Mouse (Mus musculus) thymus, adult 2 months (tissue): Measurements from ENCODE around the gene Slc35f2. TPM values are rescaled to one million over a fixed set of nuclear protein-coding genes. Genes with fewer than 3 reads are reported as not detected.

ENCODE experiments used
- DNase-seq: peaks from one replicate; pipeline ENCODE4 v3.0.0; 2021
- H3K27ac ChIP-seq: fragments of 200-500 bp; 2 replicates; pipeline ENCODE4 v1.5.1; 2012; ENCODE audit warnings: low read length, control low read depth; ENCODE audit not compliant: control insufficient read depth, insufficient read depth
- H3K27me3 ChIP-seq: fragments of 200-500 bp; 2 replicates; pipeline ENCODE4 v1.6.1; 2012; ENCODE audit warnings: mild to moderate bottlenecking, low read length, moderate library complexity, mixed read lengths; ENCODE audit not compliant: control insufficient read depth, insufficient read depth
- H3K36me3 ChIP-seq: fragments of 200-500 bp; 2 replicates; pipeline ENCODE4 v1.6.1; 2012; ENCODE audit warnings: mild to moderate bottlenecking, low read length, moderate library complexity; ENCODE audit not compliant: control insufficient read depth, insufficient read depth
- H3K4me1 ChIP-seq: fragments of 200-500 bp; replicated peaks from 2 replicates; pipeline ENCODE4 v1.6.1; 2012; ENCODE audit warnings: low read length; ENCODE audit not compliant: control insufficient read depth, insufficient read depth
- H3K4me3 ChIP-seq: fragments of 200-500 bp; 2 replicates; pipeline ENCODE4 v1.5.1; 2012; ENCODE audit warnings: mild to moderate bottlenecking, low read length, control low read depth, moderate library complexity; ENCODE audit not compliant: control insufficient read depth, insufficient read depth
- CTCF ChIP-seq: fragments of 200-500 bp; IDR thresholded peaks from 2 replicates; pipeline ENCODE4 v1.5.1; 2012; ENCODE audit warnings: mild to moderate bottlenecking, control low read depth, low read length, moderate library complexity, borderline replicate concordance; ENCODE audit not compliant: control insufficient read depth, poor library complexity, insufficient read depth; ENCODE audit errors: extremely low read depth
- POLR2A ChIP-seq: fragments of 200-500 bp; IDR thresholded peaks from 2 replicates; pipeline ENCODE4 v1.6.1; 2012; ENCODE audit warnings: mild to moderate bottlenecking, low read length, control low read depth, moderate library complexity; ENCODE audit not compliant: control insufficient read depth, poor library complexity, insufficient read depth; ENCODE audit errors: extremely low read depth
- WGBS: fragments of 180-500 bp; shearing (Covaris S2); methylation state at CpG from one replicate; pipeline ENCODE4 v1.1.7; 2018; 5-methylcytosine and 5-hydroxymethylcytosine counted together
- polyA plus RNA-seq: library from polyadenylated mRNA; depleted of rRNA; stranded (reverse); fragments of >200 nt; gene quantifications from 2 replicates; pipeline ENCODE4 v1.2.3, GENCODE M21; 2012; rRNA removed

Slc35f2 gene
- polyA plus RNA-seq, 1 experiment: 6.9 TPM

- Histone ChIP-seq H3K4me3 (no peak overlapping the region), H3K27ac (no peak overlapping the region), H3K36me3 (no peaks in the 10 kb centered on the region), H3K4me1 (no peaks in the 10 kb centered on the region), H3K27me3 (no peaks in the 10 kb centered on the region)
- DNase-seq: no peak
- TF ChIP-seq POLR2A (no peak), CTCF (no peak)
- 91% methylated on average over 8 of the region's 8 CpGs for whole genome bisulfite sequencing
Measured at GRCm38 (mm10) chr9:53838816-53839215, 67.5 kb downstream of the Slc35f2 start.

GRCm38 (mm10) chr9:53848548-53848947, 77.2 kb downstream of the Slc35f2 start:
- TF ChIP-seq CTCF (no peak), POLR2A (no peak)

DNA sequence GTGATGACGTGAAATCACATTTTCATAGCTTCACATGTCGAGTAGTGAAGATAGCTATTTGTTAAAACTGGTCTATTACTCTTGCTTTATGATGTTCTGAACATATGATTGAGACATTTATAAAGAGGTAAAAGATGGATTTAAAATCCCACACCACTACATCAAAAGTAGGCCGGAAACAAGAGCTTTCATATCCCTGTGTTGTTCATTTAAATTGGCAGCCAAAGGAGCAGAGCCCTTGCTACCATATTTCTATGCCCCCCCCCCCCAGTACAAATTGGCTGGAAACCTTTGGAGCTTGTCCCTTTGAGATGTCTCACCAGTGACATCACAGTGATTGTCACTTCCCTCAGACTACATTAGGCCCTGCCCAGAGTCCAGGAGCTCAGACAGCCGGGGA, 78.5 kb downstream of the Slc35f2 start, which contains the start of gene Sln:
Gene Sln, plus strand, starts transcription at position 301 of the 400 bp plus-strand sequence.
- 94% methylated on average over 4 of the region's 4 CpGs for WGBS
- no peaks in the 10 kb centered on the region for H3K36me3 ChIP-seq
- H3K4me3 ChIP-seq: no peak within 1 kb of the TSS
- DNase-seq: no peak
- H3K4me1 ChIP-seq: no peaks in the 10 kb centered on the region
- no peaks in the 10 kb centered on the region for H3K27me3 ChIP-seq
- H3K27ac ChIP-seq: no peak within 1 kb of the TSS
- TF ChIP-seq POLR2A (no peak), CTCF (no peak)

More at GRCm38 (mm10) chr9:53848548-53848947, 77.2 kb downstream of the Slc35f2 start:
- Histone ChIP-seq H3K36me3 (no peaks in the 10 kb centered on the region), H3K27me3 (no peaks in the 10 kb centered on the region), H3K4me3 (no peak overlapping the region), H3K27ac (no peak overlapping the region), H3K4me1 (no peaks in the 10 kb centered on the region)
- DNase-seq: no peak
- 88% methylated on average over 8 of the region's 8 CpGs for WGBS

DNA sequence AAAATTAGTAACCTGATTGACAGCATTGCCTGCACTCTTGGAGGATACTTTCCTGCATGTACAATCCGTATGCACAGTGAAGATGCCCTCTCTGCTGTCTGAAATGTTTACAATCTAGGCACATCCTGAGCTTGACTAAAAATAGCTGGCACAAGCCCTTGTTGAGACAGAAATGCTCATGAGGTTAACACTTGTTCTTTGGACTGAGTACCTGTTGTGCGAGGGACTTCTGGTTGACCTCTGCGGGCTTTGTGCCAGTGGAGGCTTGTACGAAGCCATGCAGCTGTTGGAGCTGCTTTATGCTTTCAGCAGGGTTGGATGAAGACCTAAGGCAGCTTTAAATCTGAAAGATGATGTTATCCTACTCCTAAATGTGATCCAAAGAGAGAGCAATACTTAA, 80.8 kb downstream of the Slc35f2 start:
- 90% methylated on average over 4 of the region's 4 CpGs for WGBS

GRCm38 (mm10) chr9:53853672-53854071, 82.3 kb downstream of the Slc35f2 start:
- no peak for DNase-seq
- H3K4me1 ChIP-seq: no peaks in the 10 kb centered on the region
- WGBS: 74% methylated on average over 1 of the region's 1 CpGs
- H3K36me3 ChIP-seq: no peaks in the 10 kb centered on the region
- no peak overlapping the region for H3K4me3 ChIP-seq
- no peak for TF ChIP-seq POLR2A
- TF ChIP-seq CTCF: no peak
- no peaks in the 10 kb centered on the region for H3K27me3 ChIP-seq
- H3K27ac ChIP-seq: no peak overlapping the region

More for the DNA sequence above, 80.8 kb downstream of the Slc35f2 start:
- no peak for TF ChIP-seq POLR2A
- TF ChIP-seq CTCF: no peak
- no peak overlapping the region for H3K4me3 ChIP-seq
- H3K36me3 ChIP-seq: no peaks in the 10 kb centered on the region
- DNase-seq: no peak
- no peaks in the 10 kb centered on the region for H3K4me1 ChIP-seq
- H3K27ac ChIP-seq: no peak overlapping the region
- no peaks in the 10 kb centered on the region for H3K27me3 ChIP-seq

GRCm38 (mm10) chr9:53854525-53854924, 83.2 kb downstream of the Slc35f2 start:
- Histone ChIP-seq H3K4me3 (no peak overlapping the region), H3K27ac (no peak overlapping the region), H3K27me3 (no peaks in the 10 kb centered on the region), H3K36me3 (no peaks in the 10 kb centered on the region), H3K4me1 (no peaks in the 10 kb centered on the region)
- TF ChIP-seq CTCF (no peak), POLR2A (no peak)
- DNase-seq: no peak
- WGBS: 71% methylated on average over 1 of the region's 1 CpGs

DNA sequence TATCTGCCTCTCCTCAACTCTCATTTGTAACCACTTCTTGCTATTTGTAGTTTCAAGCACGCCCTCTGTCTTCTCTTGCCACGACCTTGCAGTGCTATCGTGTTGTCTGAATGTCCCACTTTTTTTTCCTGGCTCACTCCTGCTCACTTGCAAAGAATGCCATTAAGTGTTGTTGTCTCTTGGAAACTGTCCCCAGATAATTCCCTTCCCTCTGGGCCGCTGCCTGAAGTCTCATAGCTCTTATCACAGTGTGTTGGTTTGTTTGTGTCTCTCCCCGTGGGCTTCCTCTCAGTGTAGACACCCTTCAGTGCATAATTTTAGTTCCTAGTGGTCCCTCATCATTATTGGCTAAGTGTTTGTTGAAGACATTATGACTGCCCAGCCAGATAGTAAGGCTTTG, 86.5 kb downstream of the Slc35f2 start:
- TF ChIP-seq CTCF: no peak
- TF ChIP-seq POLR2A: no peak
- no peak for DNase-seq
- 86% methylated on average over 5 of the region's 5 CpGs for WGBS

More for the DNA sequence above, 86.5 kb downstream of the Slc35f2 start:
- Histone ChIP-seq H3K4me3 (no peak overlapping the region), H3K36me3 (no peaks in the 10 kb centered on the region), H3K27me3 (no peaks in the 10 kb centered on the region), H3K27ac (no peak overlapping the region), H3K4me1 (no peaks in the 10 kb centered on the region)

Other genes starting within 250 kb of the Slc35f2 start
- gene Atm, start 234.8 kb upstream of the Slc35f2 start, polyA plus RNA-seq: 3.9 and 4.5 TPM in 2 replicates
- 6.2 and 6.8 TPM in 2 replicates for gene Npat, start 234.5 kb upstream of the Slc35f2 start, polyA plus RNA-seq
- 24.1 and 28.8 TPM in 2 replicates for gene Acat1, start 161.2 kb upstream of the Slc35f2 start, polyA plus RNA-seq
- gene Cul5, start 101.5 kb upstream of the Slc35f2 start, polyA plus RNA-seq: 6.1 and 8.7 TPM in 2 replicates
- 0.43 and 0.46 TPM in 2 replicates for gene Rab39, start 65.3 kb upstream of the Slc35f2 start, polyA plus RNA-seq
- 7.7 and 32.0 TPM in 2 replicates for gene Sln, start 78.6 kb downstream of the Slc35f2 start, polyA plus RNA-seq
- 0.04 and 0.05 TPM in 2 replicates for gene Elmod1, start 203.8 kb downstream of the Slc35f2 start, polyA plus RNA-seq